Mouse (Mus musculus): ENCODE results near the gene Bmper. TPM values are rescaled to one million over a fixed set of nuclear protein-coding genes. Genes with fewer than 3 reads are reported as not detected.

The Bmper gene
- polyA plus RNA-seq, 1 experiment from 2014 or later, result 1.6 TPM

GRCm38 (mm10) chr9:23464981-23465630, 242.2 kb downstream of the Bmper start:
- no peaks in the 10 kb centered on the region for H3K36me3 ChIP-seq (ENCODE audit: control insufficient read depth, insufficient read depth, low read length)
- no peak overlapping the region for H3K27ac ChIP-seq (ENCODE audit: low read depth, low read length)
- no peak overlapping the region for H3K9ac ChIP-seq (ENCODE audit: low read depth, low read length)
- ATAC-seq (replicated peaks; ENCODE audit: low FRiP score) (no peak), DNase-seq (ENCODE audit: low spot score) (no peak)
- H3K4me2 ChIP-seq, result no peak overlapping the region
- H3K9me3 ChIP-seq (ENCODE audit: control insufficient read depth, low read length), result no peaks in the 10 kb centered on the region
- no peak overlapping the region for H3K4me3 ChIP-seq (ENCODE audit: low read depth, low read length)
- H3K4me1 ChIP-seq (replicated peaks; ENCODE audit: control insufficient read depth, insufficient read depth, low read length), result no peaks in the 10 kb centered on the region
- 80% methylated on average over 7 of the region's 7 CpGs for whole genome bisulfite sequencing
- no peaks in the 10 kb centered on the region for H3K27me3 ChIP-seq (replicated peaks; ENCODE audit: control insufficient read depth, insufficient read depth, low read length)

DNA sequence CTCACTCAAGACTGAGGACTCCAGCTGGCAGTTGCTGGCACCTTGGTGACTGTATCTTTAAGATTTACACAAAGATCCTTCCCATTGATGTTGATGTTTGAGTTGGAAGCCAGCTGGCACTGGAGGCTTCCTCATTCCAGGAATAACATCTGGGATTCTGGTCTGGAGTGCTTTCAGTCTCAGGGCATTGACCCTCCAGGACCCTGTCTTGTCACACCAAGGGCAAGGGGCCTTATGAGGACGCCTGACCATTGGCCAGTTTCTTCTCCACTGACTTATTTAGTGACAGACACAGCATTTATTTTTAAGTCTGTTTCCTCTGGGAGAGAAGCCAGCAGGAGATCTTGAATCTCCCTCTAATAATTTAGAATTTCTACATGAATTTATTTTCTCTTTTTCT, 247.0 kb downstream of the Bmper start:
- no peak overlapping the region for H3K27ac ChIP-seq (ENCODE audit: low read depth, low read length)
- no peaks in the 10 kb centered on the region for H3K27me3 ChIP-seq (replicated peaks; ENCODE audit: control insufficient read depth, insufficient read depth, low read length)
- H3K9ac ChIP-seq (ENCODE audit: low read depth, low read length), result no peak overlapping the region
- ATAC-seq (replicated peaks; ENCODE audit: low FRiP score) (no peak), DNase-seq (ENCODE audit: low spot score) (no peak)
- no peaks in the 10 kb centered on the region for H3K9me3 ChIP-seq (ENCODE audit: control insufficient read depth, low read length)
- no peaks in the 10 kb centered on the region for H3K4me1 ChIP-seq (replicated peaks; ENCODE audit: control insufficient read depth, insufficient read depth, low read length)
- 33% methylated on average over 1 of the region's 1 CpGs for WGBS
- H3K4me2 ChIP-seq, result no peak overlapping the region
- H3K4me3 ChIP-seq (ENCODE audit: low read depth, low read length), result no peak overlapping the region
- H3K36me3 ChIP-seq (ENCODE audit: control insufficient read depth, insufficient read depth, low read length), result no peaks in the 10 kb centered on the region

GRCm38 (mm10) chr9:23485851-23486250, 263.0 kb downstream of the Bmper start:
- H3K9ac ChIP-seq (ENCODE audit: low read depth, low read length), result no peak overlapping the region
- DNase-seq (ENCODE audit: low spot score), result no peak
- ATAC-seq (replicated peaks; ENCODE audit: low FRiP score), result no peak
- H3K27ac ChIP-seq (ENCODE audit: low read depth, low read length), result no peak overlapping the region
- 68% methylated on average over 4 of the region's 4 CpGs for WGBS
- no peaks in the 10 kb centered on the region for H3K9me3 ChIP-seq (ENCODE audit: control insufficient read depth, low read length)
- H3K4me1 ChIP-seq (replicated peaks; ENCODE audit: control insufficient read depth, insufficient read depth, low read length), result no peaks in the 10 kb centered on the region
- no peaks in the 10 kb centered on the region for H3K27me3 ChIP-seq (replicated peaks; ENCODE audit: control insufficient read depth, insufficient read depth, low read length)
- no peaks in the 10 kb centered on the region for H3K36me3 ChIP-seq (ENCODE audit: control insufficient read depth, insufficient read depth, low read length)
- H3K4me3 ChIP-seq (ENCODE audit: low read depth, low read length), result no peak overlapping the region
- no peak overlapping the region for H3K4me2 ChIP-seq

- H3K9ac ChIP-seq (ENCODE audit: low read depth, low read length), result no peak overlapping the region
- H3K27me3 ChIP-seq (replicated peaks; ENCODE audit: control insufficient read depth, insufficient read depth, low read length), result no peaks in the 10 kb centered on the region
- no peaks in the 10 kb centered on the region for H3K36me3 ChIP-seq (ENCODE audit: control insufficient read depth, insufficient read depth, low read length)
- no peaks in the 10 kb centered on the region for H3K9me3 ChIP-seq (ENCODE audit: control insufficient read depth, low read length)
- H3K4me2 ChIP-seq, result no peak overlapping the region
- no peaks in the 10 kb centered on the region for H3K4me1 ChIP-seq (replicated peaks; ENCODE audit: control insufficient read depth, insufficient read depth, low read length)
- H3K4me3 ChIP-seq (ENCODE audit: low read depth, low read length), result no peak overlapping the region
- ATAC-seq (replicated peaks; ENCODE audit: low FRiP score), result no peak
- DNase-seq (ENCODE audit: low spot score), result no peak
- 61% methylated on average over 5 of the region's 5 CpGs for WGBS
- no peak overlapping the region for H3K27ac ChIP-seq (ENCODE audit: low read depth, low read length)
These were observed 264.0 kb downstream of the Bmper start for GRCm38 (mm10) chr9:23486725-23487378.

- DNase-seq (ENCODE audit: low spot score) (no peak), ATAC-seq (replicated peaks; ENCODE audit: low FRiP score) (no peak)
- Histone ChIP-seq H3K27me3 (replicated peaks; ENCODE audit: control insufficient read depth, insufficient read depth, low read length) (no peaks in the 10 kb centered on the region), H3K9ac (ENCODE audit: low read depth, low read length) (no peak overlapping the region), H3K4me1 (replicated peaks; ENCODE audit: control insufficient read depth, insufficient read depth, low read length) (no peaks in the 10 kb centered on the region), H3K36me3 (ENCODE audit: control insufficient read depth, insufficient read depth, low read length) (no peaks in the 10 kb centered on the region), H3K27ac (ENCODE audit: low read depth, low read length) (no peak overlapping the region), H3K4me3 (ENCODE audit: low read depth, low read length) (no peak overlapping the region), H3K4me2 (no peak overlapping the region), H3K9me3 (ENCODE audit: control insufficient read depth, low read length) (no peaks in the 10 kb centered on the region)
- WGBS, result 86% methylated on average over 5 of the region's 5 CpGs
These were observed 265.4 kb downstream of the Bmper start for GRCm38 (mm10) chr9:23488265-23488664.

DNA sequence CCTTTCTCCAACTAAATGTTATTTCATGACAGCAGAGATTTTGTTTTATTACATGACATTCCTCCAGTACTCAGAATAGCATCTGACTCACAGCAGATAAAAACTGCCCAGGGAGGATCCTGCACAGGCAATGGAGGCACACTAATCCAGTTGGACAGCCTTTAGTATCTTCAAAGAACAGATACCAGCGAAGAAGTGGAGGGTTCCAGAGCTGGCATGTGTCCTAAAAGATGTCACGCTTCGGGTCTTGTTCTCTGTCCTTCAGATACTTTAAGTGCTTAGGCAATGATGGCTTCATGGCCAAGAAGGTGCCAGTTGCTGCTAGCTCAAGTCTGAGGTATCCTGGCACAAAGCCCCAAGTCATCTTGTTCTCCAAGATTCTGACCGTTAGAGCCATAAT, 272.5 kb downstream of the Bmper start:
- DNase-seq (ENCODE audit: low spot score) (no peak), ATAC-seq (replicated peaks; ENCODE audit: low FRiP score) (no peak)
- Histone ChIP-seq H3K4me2 (no peak overlapping the region), H3K4me1 (replicated peaks; ENCODE audit: control insufficient read depth, insufficient read depth, low read length) (no peaks in the 10 kb centered on the region), H3K9ac (ENCODE audit: low read depth, low read length) (no peak overlapping the region), H3K9me3 (ENCODE audit: control insufficient read depth, low read length) (no peaks in the 10 kb centered on the region), H3K27ac (ENCODE audit: low read depth, low read length) (no peak overlapping the region), H3K36me3 (ENCODE audit: control insufficient read depth, insufficient read depth, low read length) (no peaks in the 10 kb centered on the region), H3K27me3 (replicated peaks; ENCODE audit: control insufficient read depth, insufficient read depth, low read length) (no peaks in the 10 kb centered on the region), H3K4me3 (ENCODE audit: low read depth, low read length) (no peak overlapping the region)
- WGBS, result 83% methylated on average over 4 of the region's 4 CpGs

GRCm38 (mm10) chr9:23497626-23498025, 274.8 kb downstream of the Bmper start:
- 36% methylated on average over 3 of the region's 3 CpGs for WGBS
- Histone ChIP-seq H3K27me3 (replicated peaks; ENCODE audit: control insufficient read depth, insufficient read depth, low read length) (no peaks in the 10 kb centered on the region), H3K9me3 (ENCODE audit: control insufficient read depth, low read length) (no peaks in the 10 kb centered on the region), H3K27ac (ENCODE audit: low read depth, low read length) (no peak overlapping the region), H3K4me2 (no peak overlapping the region), H3K9ac (ENCODE audit: low read depth, low read length) (no peak overlapping the region), H3K4me3 (ENCODE audit: low read depth, low read length) (no peak overlapping the region), H3K36me3 (ENCODE audit: control insufficient read depth, insufficient read depth, low read length) (no peaks in the 10 kb centered on the region), H3K4me1 (replicated peaks; ENCODE audit: control insufficient read depth, insufficient read depth, low read length) (no peaks in the 10 kb centered on the region)
- ATAC-seq (replicated peaks; ENCODE audit: low FRiP score) (no peak), DNase-seq (ENCODE audit: low spot score) (no peak)

DNA sequence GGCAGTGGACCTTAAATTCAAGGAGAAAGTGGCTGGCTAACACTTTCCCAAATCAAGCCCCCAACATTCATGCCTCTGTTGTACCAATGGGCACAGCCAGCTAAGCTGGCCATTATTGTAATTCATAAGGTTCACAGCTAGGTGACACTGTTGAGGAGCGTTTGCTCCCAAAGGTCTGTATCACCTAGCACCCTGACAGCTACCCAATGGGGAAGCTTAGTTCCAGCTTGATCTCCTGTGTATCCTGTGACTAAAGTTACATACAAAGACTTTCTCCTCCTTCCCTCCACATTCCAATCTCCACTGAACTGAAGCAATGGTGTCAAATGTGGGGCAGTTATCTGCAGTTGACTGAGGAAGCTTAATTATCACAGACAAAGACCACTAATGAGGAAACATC, 311.0 kb downstream of the Bmper start:
- Histone ChIP-seq H3K36me3 (ENCODE audit: control insufficient read depth, insufficient read depth, low read length) (no peaks in the 10 kb centered on the region), H3K9me3 (ENCODE audit: control insufficient read depth, low read length) (no peaks in the 10 kb centered on the region), H3K4me1 (replicated peaks; ENCODE audit: control insufficient read depth, insufficient read depth, low read length) (no peaks in the 10 kb centered on the region), H3K27me3 (replicated peaks; ENCODE audit: control insufficient read depth, insufficient read depth, low read length) (no peaks in the 10 kb centered on the region), H3K4me3 (ENCODE audit: low read depth, low read length) (no peak overlapping the region), H3K27ac (ENCODE audit: low read depth, low read length) (no peak overlapping the region), H3K4me2 (no peak overlapping the region), H3K9ac (ENCODE audit: low read depth, low read length) (no peak overlapping the region)
- whole genome bisulfite sequencing, result 23% methylated on average over 1 of the region's 1 CpGs
- no peak for DNase-seq (ENCODE audit: low spot score)
- ATAC-seq (replicated peaks; ENCODE audit: low FRiP score), result no peak

All from liver, embryonic 11.5 days (tissue).